Mouse (Mus musculus) heart, embryonic 11.5 days (tissue): ENCODE measurements around the gene Depdc1b. TPM values are rescaled to one million over a fixed set of nuclear protein-coding genes. Genes with fewer than 3 reads are reported as not detected.
A peak's percentile ranks its signal among the peaks of the same experiment; 100 is the strongest.

ENCODE experiments used
- ATAC-seq: fragments of 200-750 bp; cut with Nextera tagmentation; replicated peaks from 2 replicates; pipeline ENCODE4 v1.8.0; 2017; ENCODE audit warnings: moderate library complexity; ENCODE audit not compliant: insufficient number of reproducible peaks, low FRiP score, low TSS enrichment
- H3K27ac ChIP-seq: fragments of 300-500 bp; sonication (generic); 2 replicates; pipeline ENCODE4 v1.5.1; 2014; ENCODE audit warnings: mild to moderate bottlenecking, low read depth, low read length
- H3K27me3 ChIP-seq: fragments of 300-500 bp; sonication (generic); 2 replicates; pipeline ENCODE4 v1.6.1; 2014; ENCODE audit warnings: mild to moderate bottlenecking, low read length, mixed read lengths; ENCODE audit not compliant: control insufficient read depth, insufficient read depth
- H3K36me3 ChIP-seq: fragments of 300-500 bp; sonication (generic); 2 replicates; pipeline ENCODE4 v1.6.1; 2014; ENCODE audit warnings: mild to moderate bottlenecking, low read length, moderate library complexity, mixed read lengths; ENCODE audit not compliant: control insufficient read depth, insufficient read depth
- H3K4me1 ChIP-seq: fragments of 300-500 bp; sonication (generic); 2 replicates; pipeline ENCODE4 v1.6.1; 2014; ENCODE audit warnings: low read length; ENCODE audit not compliant: control insufficient read depth, insufficient read depth
- H3K4me2 ChIP-seq: fragments of 300-500 bp; sonication (generic); 2 replicates; pipeline ENCODE4 v1.6.1; 2014; ENCODE audit warnings: mild to moderate bottlenecking, moderate library complexity
- H3K4me3 ChIP-seq: fragments of 300-500 bp; sonication (generic); 2 replicates; pipeline ENCODE4 v1.5.1; 2014; ENCODE audit warnings: low read depth, low read length
- H3K9ac ChIP-seq: fragments of 300-500 bp; sonication (generic); 2 replicates; pipeline ENCODE4 v1.6.1; 2014; ENCODE audit warnings: mild to moderate bottlenecking, low read depth, low read length, moderate library complexity
- H3K9me3 ChIP-seq: fragments of 300-500 bp; sonication (generic); replicated peaks from 2 replicates; pipeline ENCODE4 v1.6.1; 2016; ENCODE audit warnings: low read length; ENCODE audit not compliant: control insufficient read depth
- WGBS: fragments of 180-500 bp; shearing (Covaris S2); extraction: QIAGEN DNeasy Blood & Tissue Kit; methylation state at CpG from one replicate; pipeline ENCODE4 v1.1.7; 2014; ENCODE audit not compliant: insufficient replicate concordance; 5-methylcytosine and 5-hydroxymethylcytosine counted together
- polyA plus RNA-seq: library from polyadenylated mRNA; unstranded; fragments of >200 nt; fragmentation: Nextera tagmentation; extraction: Ambion mirVana; gene quantifications from 2 replicates; pipeline ENCODE4 v1.2.1, GENCODE M21; 2014

Depdc1b gene
- polyA plus RNA-seq, 1 experiment from 2014 or later = 6.7 TPM

DNA sequence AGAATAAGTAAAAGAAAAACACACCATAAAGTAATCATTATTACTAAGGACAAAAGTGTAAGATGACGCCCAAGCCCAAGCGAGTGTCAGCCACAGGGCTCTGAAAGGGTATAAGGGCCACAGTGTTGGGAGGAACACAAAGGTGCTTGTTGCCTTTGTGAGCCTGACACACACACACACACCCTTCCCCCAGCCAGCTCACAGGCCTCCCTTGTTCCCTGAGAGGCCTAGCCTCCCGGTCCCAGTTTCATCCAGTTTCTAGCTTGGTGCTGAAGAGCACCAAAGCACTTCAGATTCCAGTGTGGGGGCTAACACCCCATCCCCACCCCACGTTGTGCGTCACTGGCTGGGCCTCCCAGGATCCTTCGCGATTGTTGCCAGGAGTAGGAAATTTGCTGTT, 14.7 kb upstream of the Depdc1b start:
- no peak overlapping the region for H3K4me2 ChIP-seq
- no peak overlapping the region for H3K4me3 ChIP-seq
- H3K27me3 ChIP-seq = peaks cover 39% of the 10 kb centered on the region
- no peaks in the 10 kb centered on the region for H3K9me3 ChIP-seq
- H3K27ac ChIP-seq = no peak overlapping the region
- H3K9ac ChIP-seq = no peak overlapping the region
- H3K36me3 ChIP-seq = no peaks in the 10 kb centered on the region
- 57% methylated on average over 7 of the region's 7 CpGs for WGBS
- ATAC-seq = no peak
- 0 out of 2 replicates have a peak, but pooled peaks cover 2% of the 10 kb centered on the region for H3K4me1 ChIP-seq

DNA sequence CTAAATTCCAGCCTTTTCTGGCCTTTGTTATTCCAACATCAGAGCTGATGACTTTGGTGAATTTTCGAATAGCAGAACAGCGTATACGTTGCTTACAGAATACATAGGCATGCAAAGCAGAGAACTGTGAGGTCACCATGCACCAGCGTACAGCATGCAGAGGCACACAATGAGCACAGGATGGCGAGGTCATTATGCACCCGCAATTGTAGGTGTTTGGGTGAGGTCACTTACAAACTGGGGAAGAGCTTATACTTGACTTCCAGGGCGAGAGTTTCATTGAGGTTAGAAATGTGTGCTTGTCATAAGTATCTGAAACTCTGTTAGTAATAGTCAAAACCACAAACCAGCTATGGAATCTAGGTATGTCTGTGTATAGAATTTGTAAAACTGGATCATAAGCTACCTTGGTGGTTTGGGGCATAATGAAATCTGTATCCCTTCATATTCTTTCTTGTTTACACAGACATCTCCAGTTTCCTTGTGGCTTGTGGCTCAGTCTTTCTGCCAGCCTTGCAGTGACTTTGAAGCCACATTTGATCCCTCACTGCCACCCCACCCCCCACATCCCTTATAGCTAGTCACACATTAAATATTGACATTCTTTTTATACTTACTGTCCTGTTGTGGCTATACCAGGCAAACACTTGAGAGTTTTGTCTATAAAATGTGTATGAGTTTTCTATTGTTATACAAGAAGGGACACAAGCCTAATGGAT, 13.0 kb upstream of the Depdc1b start:
- Histone ChIP-seq H3K27me3 (peaks cover 45% of the 10 kb centered on the region), H3K4me2 (no peak overlapping the region), H3K9ac (no peak overlapping the region), H3K9me3 (no peaks in the 10 kb centered on the region), H3K36me3 (no peaks in the 10 kb centered on the region), H3K27ac (no peak overlapping the region), H3K4me1 (0 out of 2 replicates have a peak, but pooled peaks cover 2% of the 10 kb centered on the region), H3K4me3 (no peak overlapping the region)
- WGBS = 77% methylated on average over 7 of the region's 7 CpGs
- no peak for ATAC-seq

- Histone ChIP-seq H3K9me3 (no peaks in the 10 kb centered on the region), H3K36me3 (no peaks in the 10 kb centered on the region), H3K27me3 (peaks cover 48% of the 10 kb centered on the region), H3K9ac (no peak overlapping the region), H3K4me3 (no peak overlapping the region), H3K27ac (no peak overlapping the region), H3K4me2 (no peak overlapping the region), H3K4me1 (0 out of 2 replicates have a peak, but pooled peaks cover 2% of the 10 kb centered on the region)
- no peak for ATAC-seq
- WGBS = 43% methylated on average over 1 of the region's 1 CpGs
Observed at GRCm38 (mm10) chr13:108303841-108304240, 12.3 kb upstream of the Depdc1b start.

DNA sequence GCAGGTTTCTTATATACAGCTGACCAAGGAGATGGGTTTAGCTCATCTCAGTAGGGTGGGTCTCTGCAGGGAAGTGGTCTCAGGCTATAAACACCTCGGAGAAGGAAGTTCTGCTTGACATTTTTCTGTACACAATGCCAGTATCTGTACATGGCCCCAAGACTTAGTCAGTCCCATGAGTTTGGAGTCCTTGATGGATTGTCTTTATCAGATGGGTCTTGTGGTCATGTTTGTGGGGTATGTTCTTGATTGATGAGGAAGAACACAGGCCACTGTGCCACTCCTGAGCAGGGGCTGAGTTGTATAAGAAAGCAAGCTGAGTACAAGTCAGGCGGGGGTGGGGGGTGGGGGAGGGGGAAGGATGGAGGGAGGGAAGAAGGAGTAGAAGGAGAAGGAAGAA, 11.5 kb upstream of the Depdc1b start:
- Histone ChIP-seq H3K36me3 (no peaks in the 10 kb centered on the region), H3K4me3 (no peak overlapping the region), H3K4me2 (no peak overlapping the region), H3K9ac (no peak overlapping the region), H3K4me1 (0 out of 2 replicates have a peak, but pooled peaks cover 2% of the 10 kb centered on the region), H3K9me3 (no peaks in the 10 kb centered on the region), H3K27me3 (peaks cover 43% of the 10 kb centered on the region), H3K27ac (no peak overlapping the region)
- 50% methylated on average over 2 of the region's 2 CpGs for WGBS
- no peak for ATAC-seq

DNA sequence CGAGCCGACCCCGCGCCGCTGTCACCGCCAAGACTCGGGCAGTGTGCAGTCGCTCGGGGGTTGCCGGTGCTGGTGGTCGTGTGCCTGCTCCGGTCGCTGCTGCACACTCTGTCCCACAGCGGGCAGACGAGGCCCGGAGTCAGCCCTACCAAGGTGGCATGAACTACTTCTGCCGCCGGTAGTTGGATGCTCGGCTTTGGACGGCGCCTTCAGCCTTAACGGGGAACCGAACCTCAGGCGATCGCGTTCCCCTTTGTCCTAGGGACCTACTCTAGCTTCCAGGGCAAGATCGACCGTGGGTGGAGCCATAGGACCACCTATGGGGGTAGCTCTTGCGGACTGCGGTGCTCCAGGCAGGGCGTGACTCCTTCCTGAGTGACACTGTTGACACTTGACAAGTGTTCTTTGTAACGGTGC, 363 bp downstream of the Depdc1b start:
- peak overlapping the region; percentile 78 for H3K9ac ChIP-seq
- under 1% methylated on average over 32 of the region's 32 CpGs for WGBS
- peak overlapping the region; percentile 92 for H3K4me2 ChIP-seq
- ATAC-seq = peak; percentile 72
- peaks cover 5% of the 10 kb centered on the region for H3K4me1 ChIP-seq
- peaks cover 51% of the 10 kb centered on the region for H3K27me3 ChIP-seq
- H3K36me3 ChIP-seq = no peaks in the 10 kb centered on the region
- peak overlapping the region; percentile 86 for H3K27ac ChIP-seq
- H3K9me3 ChIP-seq = peaks cover 3% of the 10 kb centered on the region; the same call in 1 of the 2 replicates
- peak overlapping the region; percentile 82 for H3K4me3 ChIP-seq

DNA sequence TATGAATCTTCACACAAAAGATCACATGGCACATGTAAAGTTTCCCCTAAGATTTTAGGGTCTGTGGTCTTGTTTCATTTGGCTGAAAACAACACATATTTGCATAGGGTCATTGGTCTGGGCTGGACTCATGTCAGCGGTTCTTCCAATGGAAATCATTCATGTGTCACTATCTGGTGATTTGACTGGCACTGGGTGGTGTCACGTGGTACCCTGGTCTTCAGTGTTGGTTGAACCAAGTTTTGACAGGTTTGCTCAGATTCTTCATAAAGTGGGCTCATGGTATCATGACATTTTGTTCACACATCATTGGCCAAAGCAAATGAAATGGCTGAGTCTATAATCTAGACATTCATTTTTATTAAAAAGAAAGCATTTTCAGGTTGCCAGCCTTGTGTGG, 1.3 kb downstream of the Depdc1b start:
- Histone ChIP-seq H3K9ac (no peak overlapping the region; the same call in 1 of the 2 replicates), H3K4me3 (peak overlapping the region; percentile 82), H3K27ac (no peak overlapping the region), H3K36me3 (no peaks in the 10 kb centered on the region), H3K9me3 (peaks cover 3% of the 10 kb centered on the region; the same call in 1 of the 2 replicates), H3K4me2 (peak overlapping the region; percentile 92), H3K4me1 (peaks cover 5% of the 10 kb centered on the region), H3K27me3 (peaks cover 54% of the 10 kb centered on the region)
- ATAC-seq = no peak
- 84% methylated on average over 2 of the region's 2 CpGs for WGBS

GRCm38 (mm10) chr13:108319028-108319427, 2.9 kb downstream of the Depdc1b start:
- WGBS = 95% methylated on average over 8 of the region's 8 CpGs
- ATAC-seq = no peak
- peaks cover 5% of the 10 kb centered on the region for H3K4me1 ChIP-seq
- H3K4me2 ChIP-seq = no peak overlapping the region
- H3K36me3 ChIP-seq = peaks cover 2% of the 10 kb centered on the region; the same call in 1 of the 2 replicates
- no peak overlapping the region for H3K27ac ChIP-seq
- H3K9me3 ChIP-seq = peaks cover 3% of the 10 kb centered on the region; the same call in 1 of the 2 replicates
- no peak overlapping the region for H3K4me3 ChIP-seq
- H3K27me3 ChIP-seq = peaks cover 45% of the 10 kb centered on the region
- H3K9ac ChIP-seq = no peak overlapping the region

GRCm38 (mm10) chr13:108320216-108320615, 4.1 kb downstream of the Depdc1b start:
- H3K4me3 ChIP-seq = no peak overlapping the region
- H3K4me1 ChIP-seq = peaks cover 5% of the 10 kb centered on the region
- no peak overlapping the region for H3K9ac ChIP-seq
- H3K27ac ChIP-seq = no peak overlapping the region
- peaks cover 3% of the 10 kb centered on the region; the same call in 1 of the 2 replicates for H3K9me3 ChIP-seq
- 86% methylated on average over 8 of the region's 8 CpGs for WGBS
- H3K4me2 ChIP-seq = no peak overlapping the region
- peaks cover 3% of the 10 kb centered on the region; the same call in 1 of the 2 replicates for H3K36me3 ChIP-seq
- ATAC-seq = no peak
- peaks cover 52% of the 10 kb centered on the region for H3K27me3 ChIP-seq
